Mouse (Mus musculus) hindbrain, postnatal 0 days (tissue): ENCODE data around the gene Pde2a. TPM values are rescaled to one million over a fixed set of nuclear protein-coding genes. Genes with fewer than 3 reads are reported as not detected.
A peak's percentile ranks its signal among the peaks of the same experiment; 100 is the strongest.

Source experiments
- ATAC-seq: fragments of 200-750 bp; cut with Nextera tagmentation; 2 replicates; pipeline ENCODE4 v1.8.0; 2017; ENCODE audit warnings: mild to moderate bottlenecking, moderate TSS enrichment, moderate library complexity
- DNase-seq: peaks from one replicate; pipeline ENCODE4 v3.0.0-alpha.2; 2015; ENCODE audit warnings: low spot score
- H3K27ac ChIP-seq: fragments of 300-500 bp; sonication (generic); 2 replicates; pipeline ENCODE4 v1.5.1; 2014; ENCODE audit warnings: mild to moderate bottlenecking
- H3K27me3 ChIP-seq: fragments of 300-500 bp; sonication (generic); 2 replicates; pipeline ENCODE4 v1.6.1; 2014; ENCODE audit warnings: low read length, mixed read lengths; ENCODE audit not compliant: insufficient read depth
- H3K36me3 ChIP-seq: fragments of 300-500 bp; sonication (generic); 2 replicates; pipeline ENCODE4 v1.6.1; 2014; ENCODE audit warnings: low read length, mixed read lengths; ENCODE audit not compliant: insufficient read depth
- H3K4me1 ChIP-seq: fragments of 300-500 bp; sonication (generic); 2 replicates; pipeline ENCODE4 v1.6.1; 2014; ENCODE audit warnings: antibody characterized with exemption, low read length, mixed read lengths; ENCODE audit not compliant: insufficient read depth
- H3K4me2 ChIP-seq: fragments of 300-500 bp; sonication (generic); 2 replicates; pipeline ENCODE4 v1.6.1; 2014; ENCODE audit warnings: low read depth, mild to moderate bottlenecking, low read length, moderate library complexity, mixed read lengths
- H3K4me3 ChIP-seq: fragments of 300-500 bp; sonication (generic); 2 replicates; pipeline ENCODE4 v1.5.1; 2014; ENCODE audit warnings: low read length
- H3K9ac ChIP-seq: fragments of 300-500 bp; sonication (generic); replicated peaks from 2 replicates; pipeline ENCODE4 v1.6.1; 2014; ENCODE audit warnings: mild to moderate bottlenecking, low read length, moderate library complexity, mixed read lengths
- H3K9me3 ChIP-seq: fragments of 300-500 bp; sonication (generic); 2 replicates; pipeline ENCODE4 v1.6.1; 2016; ENCODE audit warnings: low read length, mixed read lengths
- CTCF ChIP-seq: IDR thresholded peaks from 2 replicates; pipeline ENCODE4 v1.5.1; 2016; ENCODE audit warnings: antibody characterized with exemption, control low read depth, low read depth
- WGBS: fragments of 180-500 bp; shearing (Covaris S2); extraction: QIAGEN DNeasy Blood & Tissue Kit; methylation state at CpG from one replicate; pipeline ENCODE4 v1.1.7; 2014; 5-methylcytosine and 5-hydroxymethylcytosine counted together
- polyA plus RNA-seq: library from polyadenylated mRNA; unstranded; fragments of >200 nt; fragmentation: Nextera tagmentation; extraction: Ambion mirVana; gene quantifications from 2 replicates; pipeline ENCODE4 v1.2.1, GENCODE M21; 2015
- total RNA-seq: library from RNA; depleted of rRNA; stranded (reverse); fragments of >200 nt; gene quantifications from 2 replicates; pipeline ENCODE4 v1.2.3, GENCODE M21; 2014

The Pde2a gene
- total and polyA plus RNA-seq, 2 experiments from 2014 or later = 27.1 to 55.8 TPM

- ATAC-seq (no peak), DNase-seq (no peak)
- Histone ChIP-seq H3K9ac (no peak overlapping the region), H3K4me1 (peaks cover 5% of the 10 kb centered on the region; the same call in 1 of the 2 replicates), H3K4me2 (no peak overlapping the region), H3K36me3 (no peaks in the 10 kb centered on the region), H3K4me3 (no peak overlapping the region), H3K27ac (no peak overlapping the region), H3K27me3 (no peaks in the 10 kb centered on the region), H3K9me3 (no peaks in the 10 kb centered on the region)
- WGBS = 91% methylated on average over 5 of the region's 5 CpGs
- no peak for TF ChIP-seq CTCF
Observed at GRCm38 (mm10) chr7:101474399-101474811, 52.9 kb downstream of the Pde2a start.

- Histone ChIP-seq H3K27ac (no peak overlapping the region), H3K4me2 (no peak overlapping the region), H3K36me3 (no peaks in the 10 kb centered on the region), H3K9ac (no peak overlapping the region), H3K9me3 (no peaks in the 10 kb centered on the region), H3K27me3 (no peaks in the 10 kb centered on the region), H3K4me1 (peaks cover 5% of the 10 kb centered on the region; the same call in 1 of the 2 replicates), H3K4me3 (no peak overlapping the region)
- DNase-seq = no peak
- no peak for TF ChIP-seq CTCF
- 77% methylated on average over 3 of the region's 3 CpGs for WGBS
- ATAC-seq = no peak
Observed at GRCm38 (mm10) chr7:101476028-101476427, 54.5 kb downstream of the Pde2a start.

- Histone ChIP-seq H3K9me3 (no peaks in the 10 kb centered on the region), H3K4me3 (no peak overlapping the region), H3K36me3 (no peaks in the 10 kb centered on the region), H3K4me1 (peaks cover 5% of the 10 kb centered on the region; the same call in 1 of the 2 replicates), H3K27me3 (no peaks in the 10 kb centered on the region), H3K4me2 (no peak overlapping the region), H3K9ac (no peak overlapping the region), H3K27ac (no peak overlapping the region)
- DNase-seq = no peak
- WGBS = 56% methylated on average over 4 of the region's 4 CpGs
- no peak for ATAC-seq
- no peak for TF ChIP-seq CTCF
Observed at GRCm38 (mm10) chr7:101476493-101476892, 55.0 kb downstream of the Pde2a start.

GRCm38 (mm10) chr7:101477200-101477599 is 55.7 kb downstream of the Pde2a start:
- Histone ChIP-seq H3K36me3 (no peaks in the 10 kb centered on the region), H3K4me3 (no peak overlapping the region), H3K27me3 (no peaks in the 10 kb centered on the region), H3K9me3 (no peaks in the 10 kb centered on the region), H3K4me2 (no peak overlapping the region), H3K4me1 (peaks cover 3% of the 10 kb centered on the region; the same call in 1 of the 2 replicates), H3K9ac (no peak overlapping the region), H3K27ac (no peak overlapping the region)
- no peak for TF ChIP-seq CTCF
- DNase-seq = peak; percentile 30
- ATAC-seq = no peak
- 40% methylated on average over 5 of the region's 5 CpGs for WGBS

GRCm38 (mm10) chr7:101478099-101478498 is 56.6 kb downstream of the Pde2a start:
- TF ChIP-seq CTCF = no peak
- no peak overlapping the region for H3K9ac ChIP-seq
- H3K27ac ChIP-seq = no peak overlapping the region
- H3K9me3 ChIP-seq = no peaks in the 10 kb centered on the region
- WGBS = 68% methylated on average over 5 of the region's 5 CpGs
- no peak overlapping the region for H3K4me3 ChIP-seq
- ATAC-seq = no peak
- H3K4me2 ChIP-seq = no peak overlapping the region
- H3K4me1 ChIP-seq = no peaks in the 10 kb centered on the region
- no peak for DNase-seq
- no peaks in the 10 kb centered on the region for H3K36me3 ChIP-seq
- H3K27me3 ChIP-seq = no peaks in the 10 kb centered on the region

- Histone ChIP-seq H3K27ac (no peak overlapping the region), H3K4me1 (no peaks in the 10 kb centered on the region), H3K9me3 (no peaks in the 10 kb centered on the region), H3K27me3 (no peaks in the 10 kb centered on the region), H3K9ac (no peak overlapping the region), H3K4me3 (no peak overlapping the region), H3K36me3 (no peaks in the 10 kb centered on the region), H3K4me2 (no peak overlapping the region)
- 52% methylated on average over 4 of the region's 4 CpGs for WGBS
- no peak for TF ChIP-seq CTCF
- ATAC-seq (0 out of 2 replicates have a peak, but pooled peaks have one; percentile 18), DNase-seq (no peak)
Observed at GRCm38 (mm10) chr7:101479841-101480240, 58.4 kb downstream of the Pde2a start.

DNA sequence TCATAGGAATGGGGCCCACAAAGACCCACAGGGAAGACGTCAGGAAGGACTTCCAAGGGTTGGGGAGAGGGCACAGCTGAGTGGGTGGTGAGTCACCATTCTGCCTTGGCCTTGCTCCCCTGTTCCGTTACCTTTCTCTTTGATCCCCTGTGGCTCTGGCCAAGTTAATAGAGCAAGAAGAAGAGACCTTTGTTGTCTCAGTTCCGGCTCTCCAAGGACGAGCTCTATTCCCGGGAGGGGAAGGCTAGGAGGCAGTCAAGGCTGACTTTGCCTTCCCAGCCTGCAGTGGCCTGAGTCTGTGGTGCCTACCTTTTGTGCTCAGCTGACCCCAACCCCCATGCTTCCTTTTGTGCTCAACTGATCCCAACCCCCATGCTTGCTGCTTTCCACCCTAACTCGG is 59.2 kb downstream of the Pde2a start:
- H3K9ac ChIP-seq = no peak overlapping the region
- H3K36me3 ChIP-seq = no peaks in the 10 kb centered on the region
- H3K27ac ChIP-seq = no peak overlapping the region
- no peaks in the 10 kb centered on the region for H3K4me1 ChIP-seq
- no peak for TF ChIP-seq CTCF
- no peak overlapping the region for H3K4me2 ChIP-seq
- ATAC-seq (no peak), DNase-seq (no peak)
- no peaks in the 10 kb centered on the region for H3K9me3 ChIP-seq
- 50% methylated on average over 6 of the region's 6 CpGs for WGBS
- no peaks in the 10 kb centered on the region for H3K27me3 ChIP-seq
- H3K4me3 ChIP-seq = no peak overlapping the region
